Comparison of ENCODE assay signal across 24 mouse cellular contexts in the genomic region with DNA sequence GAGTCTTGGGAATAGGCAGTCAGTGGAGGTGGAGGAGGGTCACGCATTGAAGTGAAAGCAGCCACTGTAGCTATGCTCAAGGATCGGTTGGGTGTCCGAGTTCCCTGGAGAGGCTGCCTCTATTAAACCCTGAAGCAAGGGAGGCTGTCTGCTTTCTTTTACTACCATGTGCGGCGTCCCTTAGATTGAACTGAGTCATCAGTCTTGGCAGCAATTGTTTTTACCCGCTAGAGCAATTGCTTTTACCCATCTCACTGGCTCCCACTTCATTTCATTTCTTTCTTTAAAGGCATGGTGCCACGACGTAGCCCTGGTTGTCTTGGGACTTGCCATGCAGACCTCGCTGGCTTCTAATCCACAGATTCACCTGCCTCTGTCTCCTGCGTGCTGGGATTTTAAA. TPM values are rescaled to one million over a fixed set of nuclear protein-coding genes. Genes with fewer than 3 reads are reported as not detected.
DNase-seq lines count a peak whose midpoint lies in the region; ATAC-seq and TF ChIP-seq lines count a peak whose summit lies in the region.
"Had no signal": no experiment of that assay in that cellular context is flagged by ENCODE, and none has a peak within 500 bp of the region (broad histone marks: within the 10 kb centered on the region; RNA-seq: fewer than 3 reads in every experiment).

No protein-coding gene starts in this region.

- H3K36me3 ChIP-seq in liver, postnatal 0 days (replicated peaks; ENCODE audit: insufficient read depth, low read length) = no peaks in the 10 kb centered on the region
- H3K36me3 ChIP-seq: heart, embryonic 15.5 days; hindbrain, embryonic 12.5 days; limb, embryonic 12.5 days; liver, embryonic 15.5 days; midbrain, embryonic 12.5 days; neural tube, embryonic 12.5 days had no signal

- TF ChIP-seq EP300 in liver, postnatal 0 days (IDR thresholded peaks at IDR 0.05; ENCODE audit: low read depth) = no peak

- H3K9ac ChIP-seq in liver, postnatal 0 days (replicated peaks) = no peak overlapping the region
- H3K9ac ChIP-seq: forebrain, embryonic 13.5 days; heart, embryonic 15.5 days; hindbrain, embryonic 12.5 days; limb, embryonic 12.5 days; liver, embryonic 15.5 days; midbrain, embryonic 12.5 days; neural tube, embryonic 12.5 days had no signal

- WGBS in liver, postnatal 0 days (ENCODE audit: insufficient replicate concordance) = 83% methylated on average over 10 of the region's 10 CpGs

- no peak overlapping the region for H3K4me3 ChIP-seq in liver, postnatal 0 days (ENCODE audit: low read depth, low read length)
- H3K4me3 ChIP-seq: forebrain, embryonic 13.5 days; heart, embryonic 10.5 days; heart, embryonic 15.5 days; hindbrain, embryonic 12.5 days; left cerebral cortex, adult 2 months; limb, embryonic 12.5 days; liver, embryonic 15.5 days; megakaryocyte, embryonic 14.5 days; midbrain, embryonic 12.5 days; myocyte; neural tube, embryonic 12.5 days had no signal

- H3K4me2 ChIP-seq in liver, postnatal 0 days (ENCODE audit: low read depth, low read length) = no peak overlapping the region
- H3K4me2 ChIP-seq: forebrain, embryonic 13.5 days; heart, embryonic 15.5 days; hindbrain, embryonic 12.5 days; limb, embryonic 12.5 days; liver, embryonic 15.5 days; midbrain, embryonic 12.5 days; neural tube, embryonic 12.5 days had no signal

- DNase-seq in frontal cortex, postnatal 10 days (ENCODE audit: low spot score in 2 of 2) = no peak
- peak; percentile 47 for DNase-seq in right cerebral cortex, adult 18-20 months
- no peak for DNase-seq in right cerebral cortex, postnatal 4 days
- DNase-seq in NIH3T3 (ENCODE audit: low read depth) = peak; percentile 54
- DNase-seq in retina, postnatal 1 day = peak; percentile 18
- DNase-seq in liver, postnatal 0 days = no peak
- DNase-seq in ovary, postnatal 14 days (ENCODE audit: low spot score) = no peak
- DNase-seq: cerebellum, adult 11 months; cerebellum, adult 9-10 months; cerebellum, postnatal 36 days; gastrocnemius, postnatal 10 days had no signal

- peak; percentile 71 for ATAC-seq in frontal cortex, adult (ENCODE audit: low TSS enrichment)
- ATAC-seq in liver, postnatal 0 days = no peak
- ATAC-seq: forebrain, embryonic 13.5 days; intestine, embryonic 16.5 days had no signal

- no peaks in the 10 kb centered on the region for H3K9me3 ChIP-seq in liver, postnatal 0 days (ENCODE audit: low read length)
- H3K9me3 ChIP-seq: forebrain, embryonic 13.5 days; heart, embryonic 10.5 days; heart, embryonic 15.5 days; hindbrain, embryonic 12.5 days; limb, embryonic 12.5 days; liver, embryonic 15.5 days; megakaryocyte, embryonic 14.5 days; midbrain, embryonic 12.5 days; neural tube, embryonic 12.5 days had no signal

- H3K27ac ChIP-seq in liver, postnatal 0 days (ENCODE audit: low read depth) = no peak overlapping the region
- H3K27ac ChIP-seq: forebrain, embryonic 13.5 days; heart, embryonic 10.5 days; heart, embryonic 15.5 days; hindbrain, embryonic 12.5 days; left cerebral cortex, adult 2 months; limb, embryonic 12.5 days; liver, embryonic 15.5 days; midbrain, embryonic 12.5 days; neural tube, embryonic 12.5 days had no signal

- no peaks in the 10 kb centered on the region for H3K4me1 ChIP-seq in liver, postnatal 0 days (ENCODE audit: insufficient read depth)
- H3K4me1 ChIP-seq: liver, embryonic 15.5 days; midbrain, embryonic 12.5 days had no signal

- no peaks in the 10 kb centered on the region for H3K27me3 ChIP-seq in liver, postnatal 0 days (ENCODE audit: insufficient read depth, low read length)
- H3K27me3 ChIP-seq: heart, embryonic 15.5 days; hindbrain, embryonic 12.5 days; limb, embryonic 12.5 days; liver, embryonic 15.5 days; midbrain, embryonic 12.5 days; neural tube, embryonic 12.5 days had no signal

- no peak for TF ChIP-seq CTCF in liver, postnatal 0 days (IDR thresholded peaks at IDR 0.05; ENCODE audit: low read depth)

RNA-seq across cellular contexts. Expression of gene Nr2c2, which starts 27.1 kb away (rescaled TPM):
- polyA plus RNA-seq in liver, postnatal 0 days (2015; fragmentation: Nextera tagmentation; extraction: Ambion mirVana) = 4.3 and 4.9 TPM in 2 replicates

Comparison
In these comparisons a context has a peak if more than half of its experiments do, and no peak if none do; other contexts are left out.
1. DNase-seq: peak in right cerebral cortex, adult 18-20 months (single experiment), NIH3T3 (single experiment) and retina, postnatal 1 day (single experiment); none in frontal cortex, postnatal 10 days (0 of 2), right cerebral cortex, postnatal 4 days (single experiment), liver, postnatal 0 days (single experiment) and ovary, postnatal 14 days (single experiment).